Mouse (Mus musculus): ENCODE measurements around the gene Pnisr. TPM values are rescaled to one million over a fixed set of nuclear protein-coding genes. Genes with fewer than 3 reads are reported as not detected.

The Pnisr gene
- polyA plus RNA-seq (2012; rRNA removed): 3.3 and 6.1 TPM in 2 replicates

GRCm38 (mm10) chr4:21847481-21848286 lies at the start of gene Pnisr:
Gene Pnisr (plus strand): TSS chr4:21847583.

DNA sequence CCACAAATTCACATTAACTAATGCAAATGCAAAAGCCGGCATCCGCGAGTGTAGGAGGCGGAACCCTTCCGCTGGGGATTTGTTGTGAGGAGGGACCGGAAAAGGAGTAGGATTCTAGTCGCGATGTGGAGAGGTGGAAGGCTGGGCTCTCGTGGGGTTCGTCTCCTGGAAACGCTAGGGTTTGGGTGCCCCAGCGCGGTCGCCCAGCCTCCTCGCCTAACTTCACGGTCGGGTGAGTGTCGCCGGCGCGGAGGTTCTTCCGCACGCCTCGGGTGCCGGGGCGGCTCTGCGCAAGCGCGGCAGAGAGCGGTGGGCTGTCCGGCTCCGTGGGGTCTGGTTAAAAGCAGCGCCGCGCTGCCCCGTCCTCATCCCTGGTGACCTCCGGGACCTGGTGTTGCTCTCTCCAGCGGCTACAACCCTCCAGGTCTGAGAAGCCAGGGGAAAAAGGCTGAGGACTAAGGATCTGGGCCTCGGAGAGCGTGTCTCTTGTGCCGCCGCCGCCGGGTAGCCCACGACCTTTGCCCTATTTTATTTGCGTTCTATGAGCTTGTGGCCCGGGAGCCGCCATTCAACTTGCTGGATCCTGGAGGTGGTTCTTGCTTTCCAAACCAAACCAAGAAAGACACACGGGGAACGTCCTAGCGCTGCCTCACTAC lies 32.3 kb downstream of the Pnisr start, which contains the start of gene Coq3:
Gene Coq3 (plus strand): TSS at position 109 of the 656 bp plus-strand sequence.

Other genes starting within 250 kb of the Pnisr start
- not detected in 2 replicates for gene Prdm13, start 161.6 kb upstream of the Pnisr start, polyA plus RNA-seq (2012; rRNA removed)
- 0.57 and 1.5 TPM in 2 replicates for gene Ccnc, start 119.9 kb upstream of the Pnisr start, polyA plus RNA-seq (2012; rRNA removed)
- gene Usp45, start 80.4 kb upstream of the Pnisr start, polyA plus RNA-seq (2012; rRNA removed): 0.38 and 0.68 TPM in 2 replicates
- gene Tstd3, start 80.4 kb upstream of the Pnisr start, polyA plus RNA-seq (2012; rRNA removed): 0.30 and 0.54 TPM in 2 replicates
- 0.43 and 0.79 TPM in 2 replicates for gene Coq3, start 32.1 kb downstream of the Pnisr start, polyA plus RNA-seq (2012; rRNA removed)
- 0.54 and 0.80 TPM in 2 replicates for gene Faxc, start 83.7 kb downstream of the Pnisr start, polyA plus RNA-seq (2012; rRNA removed)